Mouse (Mus musculus) brain, embryonic 14.5 days (tissue): ENCODE measurements around the gene Cyp4f18.
"Not testable (repeated sequence)": the region's sequence is repeated elsewhere in the genome, so short reads cannot be mapped to it uniquely, and the experiment has no call there.

Experiments
- CTCF ChIP-seq: fragments of 200-500 bp; IDR thresholded peaks from 2 replicates; pipeline ENCODE4 v1.5.1; 2012; ENCODE audit warnings: inconsistent platforms, mild to moderate bottlenecking, moderate library complexity, borderline replicate concordance; ENCODE audit not compliant: insufficient read depth, insufficient read length; ENCODE audit errors: extremely low read depth
- POLR2A ChIP-seq: fragments of 200-500 bp; IDR thresholded peaks from 2 replicates; pipeline ENCODE4 v1.6.1; 2012; ENCODE audit warnings: mild to moderate bottlenecking, inconsistent platforms, borderline replicate concordance; ENCODE audit not compliant: poor library complexity, insufficient read depth, insufficient read length, severe bottlenecking; ENCODE audit errors: extremely low read depth

DNA sequence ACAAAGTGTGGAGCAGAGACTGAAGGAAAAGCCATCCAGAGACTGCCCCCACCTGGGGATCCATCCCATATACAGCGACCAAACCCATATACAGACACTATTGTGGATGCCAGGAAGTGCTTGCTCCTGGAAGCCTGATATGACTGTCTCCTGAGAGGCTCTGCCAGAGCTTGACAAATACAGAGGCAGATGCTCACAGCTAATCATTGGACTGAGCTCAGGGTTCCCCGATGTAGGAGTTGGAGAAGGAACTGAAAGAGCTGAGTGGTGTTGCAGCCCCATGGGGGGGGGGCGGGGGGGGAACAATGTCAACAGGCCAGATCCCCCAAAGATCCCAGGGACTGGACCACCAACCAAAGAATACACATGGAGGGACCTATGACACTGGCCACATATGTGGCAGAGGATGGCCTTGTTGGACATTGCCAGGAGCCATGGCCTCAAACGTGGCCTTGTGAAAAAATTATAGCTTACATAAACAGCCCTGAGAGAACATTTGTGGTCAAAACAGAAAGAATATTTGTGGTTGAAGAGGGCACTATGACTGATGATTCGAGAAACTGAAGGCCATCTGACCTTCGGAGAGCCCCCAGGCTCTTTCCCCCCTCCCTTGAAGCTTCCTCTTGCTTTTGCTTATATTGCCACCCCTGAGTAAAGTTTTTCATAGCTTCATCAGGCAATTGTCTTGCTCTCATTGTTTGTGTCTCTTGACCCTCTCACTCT is 4.2 kb upstream of the Cyp4f18 start:
- TF ChIP-seq CTCF, POLR2A: not testable (repeated sequence)
